Mouse (Mus musculus): ENCODE measurements at regions not wholly inside any gene's neighbourhood (a gene's known extent, or its start where the extent isn't known, plus 50 kb on each side); places are given as distances from the start of the nearest gene placed in this dataset.

DNA sequence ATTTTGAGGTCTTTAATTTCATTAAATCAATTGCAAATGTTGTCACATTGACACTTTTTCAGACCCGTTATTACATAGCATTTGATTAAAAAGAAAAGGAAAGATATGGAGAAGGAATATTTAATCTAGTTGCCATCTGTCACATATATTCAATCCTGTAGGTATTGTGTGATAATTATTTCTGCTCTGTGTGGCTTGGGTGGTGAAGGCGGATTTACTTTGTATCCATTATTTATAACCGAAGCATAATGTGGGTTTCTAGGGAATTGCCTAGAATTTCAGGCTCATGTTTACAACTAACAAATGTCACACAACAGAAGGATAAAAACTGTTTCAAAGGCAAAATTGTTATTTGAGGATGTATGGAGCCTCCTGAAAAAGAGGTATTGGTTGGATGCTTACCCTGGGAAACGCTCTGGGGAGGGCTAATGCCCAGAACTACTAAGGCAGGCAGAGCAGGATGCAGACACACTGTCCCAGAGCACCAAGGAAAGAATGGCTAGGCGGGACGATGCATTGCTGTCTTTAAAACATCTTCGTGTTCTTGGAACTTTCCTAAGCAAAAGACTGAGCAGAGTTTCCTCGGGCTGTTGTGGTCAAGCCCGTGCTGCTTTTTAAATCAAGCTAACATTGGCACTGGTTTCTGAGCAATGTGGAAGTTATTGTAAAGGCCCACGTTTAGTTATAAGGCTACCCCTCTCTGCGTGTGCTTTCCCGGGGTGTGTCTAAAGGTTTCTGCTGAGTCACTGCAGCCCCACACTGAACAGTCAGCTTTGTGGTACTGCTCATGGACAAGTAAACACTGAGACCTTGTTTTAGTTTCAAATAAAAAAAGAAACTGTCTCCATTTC lies 105.8 kb upstream of the Sgk1 start:
- DNase-seq (ENCODE audit: extremely low spot score, low spot score): no peak

DNA sequence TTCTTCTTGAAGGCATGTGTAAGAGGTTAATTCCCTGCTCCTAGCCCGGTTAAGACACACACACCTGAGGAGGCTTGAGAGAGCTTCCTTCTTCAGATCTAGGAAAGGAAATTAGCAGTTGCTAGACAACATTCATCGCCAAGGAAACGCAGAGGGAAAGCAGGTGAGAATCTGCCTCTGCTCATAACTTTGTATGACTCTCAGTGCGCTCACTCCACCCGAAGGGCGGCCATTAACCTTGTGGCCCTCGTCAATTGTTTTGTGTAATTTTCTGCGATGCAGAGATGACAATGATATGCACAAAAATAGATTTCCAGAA lies 105.3 kb upstream of the Sgk1 start:
- no peak for DNase-seq (ENCODE audit: extremely low spot score, low spot score)

DNA sequence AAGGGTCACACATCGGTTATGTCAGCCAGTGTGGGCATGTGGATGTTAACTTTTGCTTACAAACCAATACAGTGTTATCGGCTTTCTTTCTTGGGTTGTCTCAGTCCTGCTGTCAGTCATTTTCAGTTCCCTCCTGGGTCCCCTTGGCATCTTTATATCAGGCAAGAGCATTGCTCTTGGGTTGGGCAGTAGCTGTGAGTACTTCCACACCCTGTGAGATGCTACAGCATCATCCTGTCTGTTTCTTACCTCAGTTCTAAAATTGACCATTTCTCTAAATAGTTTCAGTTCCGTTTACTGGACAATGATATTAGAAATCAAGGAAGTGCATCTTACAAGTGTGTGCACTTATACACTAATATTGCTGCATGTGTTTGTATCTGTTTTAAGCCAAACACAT lies 104.9 kb upstream of the Sgk1 start:
- no peak for DNase-seq (ENCODE audit: extremely low spot score, low spot score)

DNA sequence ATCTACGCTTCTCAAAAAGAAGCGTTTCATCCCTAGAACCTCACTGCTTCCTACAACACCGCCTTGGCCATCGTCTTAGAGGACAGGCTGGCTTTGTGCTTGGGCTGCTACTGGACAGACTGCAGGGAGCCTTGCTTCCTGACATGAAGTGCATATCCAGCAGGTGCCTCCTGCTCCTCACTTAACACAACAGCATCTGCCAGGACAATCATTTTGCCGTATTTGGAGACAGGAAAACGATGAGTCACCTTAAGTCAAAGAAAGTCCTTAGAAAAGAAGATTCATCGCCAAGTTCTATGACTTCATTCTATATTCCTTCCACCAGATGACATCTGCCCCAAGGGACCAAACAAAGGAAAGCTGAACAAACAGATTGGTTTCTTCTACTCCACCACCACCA lies 98.5 kb upstream of the Sgk1 start:
- no peak for DNase-seq (ENCODE audit: extremely low spot score, low spot score)

DNA sequence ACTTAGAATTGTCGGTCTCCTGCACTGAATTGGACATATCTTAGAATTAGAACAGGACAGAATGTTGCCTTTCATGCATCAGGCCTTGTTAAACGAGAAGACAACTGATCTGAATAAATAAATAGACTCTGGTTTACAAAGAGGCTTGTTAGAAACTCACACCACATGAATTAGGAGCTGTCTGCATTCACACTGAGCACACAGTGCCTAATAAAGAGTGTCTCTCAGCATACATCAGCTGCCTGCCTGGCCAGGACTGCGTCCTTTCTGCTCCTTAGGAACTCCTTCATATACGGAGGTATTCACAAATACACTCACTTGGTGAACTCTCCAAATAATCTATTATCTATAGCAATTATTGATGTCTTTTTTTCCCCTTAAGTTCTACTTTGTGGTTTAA lies 96.9 kb upstream of the Sgk1 start:
- no peak for DNase-seq (ENCODE audit: extremely low spot score, low spot score)

DNA sequence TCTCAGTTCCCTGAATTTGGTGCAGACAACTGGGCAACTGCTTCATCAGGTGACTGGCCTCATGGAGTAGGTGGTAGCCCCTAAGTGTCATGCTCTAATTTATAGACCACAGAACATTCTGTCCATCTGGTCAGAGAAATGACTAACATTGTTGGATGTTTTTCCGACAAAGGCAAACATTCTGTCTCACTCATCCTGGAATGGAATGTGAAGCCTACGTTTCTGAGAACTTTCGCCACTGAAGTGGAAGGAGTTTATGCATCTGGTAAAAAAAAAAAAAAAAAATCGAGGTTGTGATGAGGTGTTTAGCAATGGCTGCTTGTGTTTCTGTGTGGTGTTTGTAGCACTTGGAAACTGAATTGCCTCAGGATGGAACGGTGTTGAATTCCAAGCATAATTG lies 96.2 kb upstream of the Sgk1 start:
- DNase-seq (ENCODE audit: extremely low spot score, low spot score): no peak

DNA sequence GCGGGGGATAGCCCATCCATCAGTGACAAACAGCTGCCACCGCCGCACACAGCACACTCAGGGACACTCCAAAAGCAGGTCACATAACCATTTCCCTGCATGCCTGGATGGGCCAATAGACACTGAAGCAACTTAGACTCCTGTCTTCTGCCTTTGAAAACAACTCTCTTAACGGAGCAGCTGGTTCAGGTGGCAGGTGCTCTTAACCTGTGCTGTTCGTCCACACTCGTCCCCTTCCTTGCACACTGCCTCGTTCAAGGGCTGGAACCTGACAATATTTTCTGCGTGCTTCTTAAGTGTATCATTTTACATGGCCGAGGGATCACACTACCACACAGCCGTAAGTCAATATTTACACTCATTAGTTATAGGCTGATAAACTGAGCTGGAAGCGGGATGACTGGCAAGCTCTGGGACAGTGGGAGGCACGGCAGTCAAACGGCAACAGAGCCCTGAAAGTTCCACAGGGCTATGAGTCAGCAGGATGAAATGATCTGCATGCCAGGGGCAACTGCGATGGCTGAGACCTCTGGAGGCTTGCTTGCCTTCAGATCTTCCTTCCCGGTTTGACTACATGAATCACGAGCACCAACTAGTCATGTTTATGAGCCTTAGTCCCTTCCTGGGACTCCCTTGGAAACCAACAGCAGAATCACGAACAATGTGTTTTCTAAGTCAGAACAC lies 92.0 kb upstream of the Sgk1 start:
- DNase-seq (ENCODE audit: extremely low spot score, low spot score): no peak

DNA sequence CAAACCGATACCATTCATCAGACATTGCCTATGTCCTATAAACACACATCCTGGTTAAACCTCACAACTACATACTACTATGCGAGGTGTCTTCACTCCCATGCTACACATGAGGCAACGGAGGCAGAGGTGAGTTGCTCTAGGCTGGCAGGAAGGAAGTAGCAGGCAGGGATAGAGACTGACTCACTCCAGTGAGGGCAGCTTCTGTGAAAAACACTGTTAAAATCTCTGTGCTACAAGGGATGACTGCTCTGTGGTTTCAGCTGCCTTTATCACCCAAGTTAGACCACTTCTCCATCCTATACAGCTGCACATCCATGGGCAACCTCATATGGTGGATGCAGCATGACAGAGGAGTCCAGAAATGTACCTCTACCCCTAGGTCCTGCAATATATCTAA lies 91.0 kb upstream of the Sgk1 start:
- DNase-seq (ENCODE audit: extremely low spot score, low spot score): no peak

DNA sequence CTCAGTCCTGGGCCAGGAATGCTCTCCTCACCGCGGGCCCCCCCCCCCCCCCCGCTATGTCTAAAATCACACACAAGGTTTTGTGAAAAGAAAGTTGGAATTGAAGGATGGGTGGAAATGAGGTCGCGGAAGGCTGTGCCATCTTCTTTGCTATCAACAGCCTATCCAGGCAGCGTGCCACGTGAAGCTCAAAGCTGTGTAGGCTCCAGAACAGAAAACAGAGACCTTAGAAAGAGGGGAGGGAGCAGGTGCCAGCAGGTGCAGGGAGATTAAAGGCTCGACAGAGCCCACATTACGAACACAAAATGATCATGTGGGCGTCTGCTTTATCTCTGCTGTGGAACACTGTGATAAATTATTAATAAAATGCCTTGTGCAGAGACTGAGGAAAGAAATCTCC lies 89.6 kb upstream of the Sgk1 start:
- DNase-seq (ENCODE audit: extremely low spot score, low spot score): no peak

DNA sequence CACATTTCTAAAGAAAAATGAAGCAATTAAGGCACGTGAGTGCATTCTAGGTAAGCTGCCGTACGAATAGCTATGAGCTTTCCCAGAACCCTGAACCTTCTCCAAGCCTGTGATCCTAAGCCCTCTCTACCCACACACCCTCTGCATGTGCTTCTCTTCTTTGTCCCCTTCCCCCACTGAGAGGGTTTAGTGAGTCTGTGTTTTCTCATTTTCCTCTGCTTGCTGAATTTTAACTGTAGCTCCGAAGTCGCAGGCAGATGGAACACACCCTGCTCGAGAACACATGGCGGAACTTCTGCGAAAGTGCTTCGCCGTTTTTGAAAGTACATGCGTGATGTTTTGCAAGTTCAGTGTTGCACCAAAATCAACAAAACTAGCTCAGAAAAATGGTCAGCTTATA lies 88.3 kb upstream of the Sgk1 start:
- no peak for DNase-seq (ENCODE audit: extremely low spot score, low spot score)

DNA sequence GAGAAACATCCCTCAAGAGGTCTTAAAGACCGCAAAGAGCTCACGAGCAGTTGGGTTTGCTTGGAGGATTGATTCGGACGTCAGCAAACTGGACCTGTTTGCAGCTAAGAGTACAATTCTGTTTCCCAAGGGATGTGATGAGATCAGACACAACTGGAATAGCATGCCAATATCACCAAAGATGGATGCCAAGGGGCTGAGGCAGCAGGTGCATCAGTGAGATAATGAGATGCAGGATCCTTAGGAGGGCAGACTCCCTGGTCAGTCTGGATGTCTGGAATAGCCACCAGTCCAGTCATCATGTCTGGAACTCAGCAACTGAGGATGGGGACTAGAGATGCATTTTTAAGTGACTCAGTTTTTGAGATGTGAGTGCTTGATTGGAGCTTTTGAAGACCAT lies 85.6 kb upstream of the Sgk1 start:
- DNase-seq (ENCODE audit: extremely low spot score, low spot score): no peak

DNA sequence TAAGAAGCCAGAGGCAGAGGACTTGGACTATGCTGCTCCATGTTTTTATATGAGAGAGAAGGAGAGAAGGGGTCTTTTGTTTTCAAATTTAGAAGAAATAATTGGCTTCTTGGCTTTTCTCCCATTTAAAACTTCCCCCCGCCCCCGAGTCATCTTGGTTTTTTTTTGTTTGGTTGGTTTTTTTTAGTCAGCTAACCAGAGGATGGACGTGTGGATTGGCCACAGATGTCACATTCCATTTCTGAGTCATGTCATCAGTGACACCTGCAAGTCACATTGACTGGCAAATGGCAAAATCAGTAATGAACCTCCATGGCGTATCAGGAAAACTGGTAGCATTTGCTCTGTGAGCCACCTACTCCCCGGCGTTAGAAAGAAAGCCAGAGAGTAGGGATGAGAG lies 83.9 kb upstream of the Sgk1 start:
- DNase-seq (ENCODE audit: extremely low spot score, low spot score): no peak

DNA sequence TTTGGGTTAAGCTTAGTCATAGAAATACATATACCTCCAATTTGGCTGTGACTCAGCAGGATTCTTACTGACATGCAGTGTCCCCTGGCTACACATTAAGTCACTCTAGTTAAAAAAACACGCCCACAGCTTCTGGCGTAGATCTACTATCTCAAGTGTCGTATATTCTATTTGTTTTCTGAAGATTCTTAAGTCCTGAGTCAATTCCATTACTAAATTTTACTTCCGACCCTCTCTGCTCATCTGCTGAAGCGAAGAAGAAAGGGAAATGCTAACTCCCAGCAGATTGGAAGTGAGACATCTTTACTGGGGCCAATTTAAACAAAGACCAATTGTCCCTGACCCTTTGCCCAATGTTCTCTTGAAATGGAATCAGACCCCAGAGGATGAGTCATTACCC lies 80.4 kb upstream of the Sgk1 start:
- no peak for DNase-seq (ENCODE audit: extremely low spot score, low spot score)

DNA sequence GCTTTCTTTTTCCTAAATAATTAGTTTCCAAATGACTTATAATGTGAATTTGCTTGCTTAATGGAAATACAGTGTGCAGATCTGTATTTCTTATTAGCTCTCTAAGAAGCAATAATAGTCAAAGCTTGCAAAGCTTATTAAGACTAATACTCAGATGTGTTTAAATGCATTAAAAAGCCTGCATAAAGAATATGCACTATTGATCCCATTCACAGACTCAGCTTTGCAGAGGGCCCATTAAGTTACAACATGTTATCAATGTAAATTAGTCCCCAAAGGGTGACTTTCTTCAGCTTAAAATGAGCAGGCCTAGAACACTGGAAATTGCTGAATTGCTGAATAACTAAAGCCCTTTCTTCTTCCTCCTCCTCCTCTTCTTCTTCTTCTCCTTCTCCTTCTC lies 78.8 kb upstream of the Sgk1 start:
- no peak for DNase-seq (ENCODE audit: extremely low spot score, low spot score)

DNA sequence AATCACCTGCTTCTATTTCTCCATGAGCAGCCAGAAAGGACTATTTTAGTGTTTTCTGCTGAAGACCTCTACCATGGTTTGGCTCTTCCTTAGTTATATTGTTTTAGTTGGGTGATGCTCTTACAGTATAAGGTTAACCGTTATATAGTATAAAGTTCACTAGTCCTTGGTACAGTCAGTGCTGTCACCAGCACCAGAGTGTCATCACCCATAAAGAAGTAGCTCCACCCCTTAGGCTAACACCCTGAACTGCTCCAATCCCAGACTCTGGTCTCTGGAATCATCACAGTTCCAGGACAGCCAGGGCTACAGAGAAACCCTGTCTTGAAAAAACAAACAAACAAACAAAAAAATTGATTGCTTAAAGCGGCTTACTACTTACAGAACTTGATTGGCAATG lies 77.2 kb upstream of the Sgk1 start:
- no peak for DNase-seq (ENCODE audit: extremely low spot score, low spot score)

DNA sequence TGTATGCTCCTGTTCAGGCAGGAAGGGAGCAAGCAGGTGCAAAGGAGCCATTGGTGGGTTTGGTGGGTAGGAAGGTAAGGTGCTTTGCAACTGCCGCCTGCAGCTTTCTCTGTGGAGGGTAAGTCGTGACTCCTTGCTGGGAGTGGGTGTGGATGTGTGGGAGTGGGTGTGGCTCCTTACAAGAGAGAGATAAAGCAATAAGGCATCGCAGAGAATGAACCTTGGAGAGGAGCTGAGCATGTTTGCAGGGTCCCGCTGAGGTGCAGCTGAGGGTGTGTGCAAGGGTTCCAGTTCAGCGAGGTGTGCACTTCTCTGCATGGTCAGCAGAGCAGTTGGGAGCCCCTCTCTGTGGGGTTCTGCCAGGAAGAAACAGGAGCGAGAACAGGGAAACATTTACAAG lies 76.4 kb upstream of the Sgk1 start:
- no peak for DNase-seq (ENCODE audit: extremely low spot score, low spot score)

DNA sequence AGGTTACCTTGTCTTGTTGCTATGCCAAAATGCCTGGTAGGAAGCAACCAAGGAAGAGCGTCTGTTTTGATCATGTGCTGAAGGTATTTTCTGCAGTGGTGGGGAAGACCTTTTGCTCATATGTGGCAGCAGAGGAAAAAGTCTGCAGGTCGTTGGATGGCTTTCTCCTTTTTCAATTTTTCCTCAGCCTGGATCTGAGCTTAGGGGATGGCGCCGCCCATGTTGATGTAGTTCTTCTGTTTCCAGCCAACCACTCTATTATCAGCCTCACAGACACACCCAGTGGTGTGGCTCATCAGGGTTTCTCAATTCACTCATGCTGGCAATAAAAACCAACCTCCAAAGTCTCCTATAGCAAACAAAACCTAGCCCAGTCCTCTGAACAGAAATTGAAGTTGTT lies 75.3 kb upstream of the Sgk1 start:
- DNase-seq (ENCODE audit: extremely low spot score, low spot score): no peak

DNA sequence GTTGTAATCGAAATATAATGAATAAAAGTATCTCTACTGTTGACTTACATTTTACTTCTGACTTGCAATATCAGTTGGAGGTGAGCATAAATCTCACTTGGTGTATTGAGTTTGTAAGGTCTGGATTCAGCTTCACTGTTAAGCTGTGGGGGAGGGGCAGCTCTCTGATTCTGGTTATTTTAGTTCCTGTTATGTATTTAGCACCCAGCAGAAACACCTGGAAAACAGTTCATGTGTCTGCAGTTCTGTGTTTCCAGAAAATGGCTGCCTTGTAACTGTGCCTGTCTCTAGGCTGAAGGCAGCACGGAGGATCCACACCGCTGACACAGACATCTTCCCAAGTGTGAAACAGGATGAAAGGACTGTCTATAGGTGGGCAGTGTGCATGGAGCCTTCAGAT lies 62.3 kb upstream of the Sgk1 start:
- DNase-seq (ENCODE audit: extremely low spot score, low spot score): no peak

DNA sequence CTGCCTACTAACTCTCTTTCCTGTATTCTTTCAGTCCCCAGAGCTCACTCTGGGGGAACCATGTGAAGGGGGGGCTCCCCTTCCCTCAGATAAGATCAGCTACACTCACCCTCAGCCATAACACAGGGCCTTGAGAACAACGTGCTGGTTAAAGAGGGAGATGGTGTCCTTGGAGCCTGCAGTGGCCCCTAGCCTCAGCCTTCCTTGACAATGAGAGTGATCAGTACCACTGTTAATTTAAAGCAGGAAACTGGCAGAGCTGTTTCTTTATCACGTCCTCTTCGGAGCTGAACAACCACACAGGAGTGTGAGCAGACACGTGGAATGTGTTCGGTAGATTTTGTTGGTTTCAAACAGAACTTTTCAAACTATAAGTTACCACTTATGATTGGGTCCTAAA lies 60.6 kb upstream of the Sgk1 start:
- DNase-seq (ENCODE audit: extremely low spot score, low spot score): no peak

DNA sequence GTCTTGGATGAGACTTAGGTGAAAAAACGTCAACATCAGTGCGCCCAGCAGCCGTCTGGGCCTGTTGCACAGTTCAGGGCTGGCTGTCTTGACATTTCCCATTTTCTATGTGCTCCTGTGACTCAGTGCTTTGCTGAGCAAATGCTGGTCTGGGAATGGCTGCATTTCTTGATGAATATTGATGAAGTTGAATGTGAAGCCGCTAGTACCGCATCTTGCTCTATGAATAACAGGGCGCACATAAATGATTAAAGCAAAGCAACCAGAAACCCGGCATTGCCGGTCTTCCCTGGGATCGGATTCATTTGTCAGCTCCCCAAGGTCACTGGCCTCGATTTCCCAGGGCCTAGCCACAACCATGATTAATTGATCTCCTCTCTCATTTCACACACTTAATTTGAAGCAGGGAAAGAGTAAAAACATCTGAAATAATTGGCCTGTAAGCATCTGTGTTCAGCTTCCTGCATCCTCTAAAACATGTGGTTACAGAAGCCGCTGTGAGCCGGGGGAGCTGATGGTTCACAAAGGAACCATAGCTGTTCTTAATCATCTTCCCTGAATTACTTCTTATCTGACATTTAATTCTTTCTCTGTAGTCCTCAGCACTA lies 57.5 kb upstream of the Sgk1 start:
- no peak for DNase-seq (ENCODE audit: extremely low spot score, low spot score)

DNA sequence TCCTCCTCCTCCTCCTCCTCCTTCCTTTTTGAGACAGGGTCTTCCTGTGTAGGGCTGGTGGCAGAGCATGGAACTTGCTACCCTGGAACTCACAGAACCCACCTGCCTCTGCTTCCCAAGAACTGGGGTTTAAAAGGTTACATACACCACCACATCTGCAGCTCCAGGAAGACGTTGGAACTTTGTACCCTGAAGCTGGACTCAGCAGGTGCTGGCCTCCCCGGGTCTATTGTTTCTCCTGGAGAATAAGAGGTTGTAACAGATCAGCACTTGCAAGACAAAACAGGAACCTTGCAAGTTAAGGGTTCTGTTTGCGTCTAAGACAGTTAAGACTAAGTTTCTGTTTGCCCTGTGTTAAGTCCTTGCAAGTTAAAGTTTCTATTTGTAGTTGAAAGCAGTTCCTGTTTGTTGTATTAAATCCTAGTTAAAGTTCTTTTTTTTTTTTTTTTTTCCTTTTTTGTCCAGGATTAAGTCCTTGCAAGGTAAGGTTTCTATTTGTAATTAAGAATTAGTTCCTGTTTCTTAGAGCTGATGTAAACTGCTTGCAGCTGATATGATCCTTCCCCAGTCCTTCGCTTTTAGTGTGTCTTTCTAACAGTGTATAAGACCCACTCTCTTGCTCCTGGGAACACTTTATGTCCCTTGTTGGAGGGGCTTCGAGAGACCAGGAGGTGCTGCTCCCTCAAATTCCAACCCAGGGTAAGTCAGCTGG lies 55.0 kb upstream of the Sgk1 start:
- DNase-seq (ENCODE audit: extremely low spot score, low spot score): no peak

DNA sequence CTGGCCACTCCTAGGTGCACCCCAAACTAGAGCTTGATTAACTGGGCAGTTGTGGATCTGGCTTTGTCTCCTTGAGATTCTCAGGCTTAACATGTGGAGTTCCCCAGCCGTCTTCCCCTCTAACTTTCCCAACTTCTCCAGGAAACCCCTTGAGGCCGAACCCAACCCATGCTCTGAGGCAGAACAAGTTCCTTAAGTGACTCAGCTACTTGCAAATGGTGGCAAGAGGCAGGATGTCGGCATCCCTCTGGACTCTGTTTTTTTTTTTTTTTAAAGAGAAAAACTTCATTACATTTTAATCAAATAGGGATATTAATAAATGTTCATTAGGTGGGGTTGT lies 54.5 kb upstream of the Sgk1 start:
- no peak for DNase-seq (ENCODE audit: extremely low spot score, low spot score)
